Mouse (Mus musculus): ENCODE data around the gene Armt1.

The Armt1 gene

DNA sequence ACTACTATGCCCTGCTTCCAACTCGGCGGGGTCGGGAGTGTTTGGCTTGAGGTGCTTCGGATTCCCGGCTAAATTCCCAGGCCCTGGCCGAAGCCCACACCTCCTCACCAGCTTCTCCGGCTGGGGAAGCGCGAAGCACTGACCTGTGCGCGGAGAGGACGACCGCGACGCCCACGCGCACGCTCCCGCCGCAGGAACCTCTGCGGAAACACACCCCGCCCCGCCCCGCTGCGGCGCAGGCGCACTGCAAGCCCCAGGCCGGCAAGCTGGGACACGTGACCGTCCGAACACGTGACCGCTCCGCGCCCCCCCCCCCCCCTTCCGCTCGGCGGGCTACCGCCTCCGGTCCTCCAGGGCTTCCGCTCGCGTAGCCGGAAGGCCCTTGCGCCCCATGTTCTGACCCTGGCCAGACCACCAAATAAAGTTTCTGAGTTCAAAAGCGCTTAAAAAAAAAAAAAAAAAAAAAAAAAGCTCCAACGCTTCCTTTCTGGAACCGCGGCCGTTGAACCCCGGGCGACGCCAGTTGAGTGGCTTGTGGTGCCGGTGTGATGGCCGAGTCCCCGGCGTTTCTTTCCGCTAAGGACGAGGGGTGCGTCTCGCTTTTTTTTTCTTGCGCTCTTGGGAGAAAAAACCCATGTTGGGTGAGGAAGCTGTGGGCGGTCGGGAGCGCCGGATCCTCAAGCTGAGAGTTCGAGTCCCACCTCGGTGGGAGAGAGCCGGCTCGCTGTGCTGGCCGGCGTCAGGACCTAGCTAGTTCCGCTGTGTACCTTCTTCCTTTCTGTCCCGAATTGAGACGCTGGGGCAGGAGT lies at the start of gene Armt1, which contains the start of gene Rmnd1:
Gene Armt1 (plus strand): TSS at position 345 of the 809 bp plus-strand sequence.
Gene Rmnd1 (minus strand): TSS at position 266 of the 809 bp plus-strand sequence.
- ATAC-seq (ENCODE audit: insufficient number of reproducible peaks, low FRiP score, low TSS enrichment): peak; percentile 85

DNA sequence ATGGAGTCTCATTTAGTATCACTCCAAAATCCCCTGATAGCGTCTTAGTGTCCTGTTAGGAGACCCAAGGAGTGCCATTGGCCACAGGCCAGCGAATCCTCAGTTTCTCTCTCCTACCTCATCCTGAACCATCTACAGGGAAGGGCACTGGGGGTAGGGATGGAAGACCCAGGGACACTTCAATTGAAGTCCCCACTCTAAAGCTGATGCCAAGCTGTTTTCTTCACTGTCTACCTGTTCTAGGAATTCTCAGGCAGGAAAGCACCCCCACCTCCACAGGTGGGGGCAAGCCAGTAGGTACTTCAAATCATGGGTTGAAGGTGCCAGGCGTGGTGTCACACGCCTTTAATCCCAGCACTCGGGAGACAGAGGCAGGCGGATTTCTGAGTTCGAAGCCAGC lies 48.0 kb upstream of the Armt1 start:
- ATAC-seq (ENCODE audit: insufficient number of reproducible peaks, low FRiP score, low TSS enrichment): no peak

DNA sequence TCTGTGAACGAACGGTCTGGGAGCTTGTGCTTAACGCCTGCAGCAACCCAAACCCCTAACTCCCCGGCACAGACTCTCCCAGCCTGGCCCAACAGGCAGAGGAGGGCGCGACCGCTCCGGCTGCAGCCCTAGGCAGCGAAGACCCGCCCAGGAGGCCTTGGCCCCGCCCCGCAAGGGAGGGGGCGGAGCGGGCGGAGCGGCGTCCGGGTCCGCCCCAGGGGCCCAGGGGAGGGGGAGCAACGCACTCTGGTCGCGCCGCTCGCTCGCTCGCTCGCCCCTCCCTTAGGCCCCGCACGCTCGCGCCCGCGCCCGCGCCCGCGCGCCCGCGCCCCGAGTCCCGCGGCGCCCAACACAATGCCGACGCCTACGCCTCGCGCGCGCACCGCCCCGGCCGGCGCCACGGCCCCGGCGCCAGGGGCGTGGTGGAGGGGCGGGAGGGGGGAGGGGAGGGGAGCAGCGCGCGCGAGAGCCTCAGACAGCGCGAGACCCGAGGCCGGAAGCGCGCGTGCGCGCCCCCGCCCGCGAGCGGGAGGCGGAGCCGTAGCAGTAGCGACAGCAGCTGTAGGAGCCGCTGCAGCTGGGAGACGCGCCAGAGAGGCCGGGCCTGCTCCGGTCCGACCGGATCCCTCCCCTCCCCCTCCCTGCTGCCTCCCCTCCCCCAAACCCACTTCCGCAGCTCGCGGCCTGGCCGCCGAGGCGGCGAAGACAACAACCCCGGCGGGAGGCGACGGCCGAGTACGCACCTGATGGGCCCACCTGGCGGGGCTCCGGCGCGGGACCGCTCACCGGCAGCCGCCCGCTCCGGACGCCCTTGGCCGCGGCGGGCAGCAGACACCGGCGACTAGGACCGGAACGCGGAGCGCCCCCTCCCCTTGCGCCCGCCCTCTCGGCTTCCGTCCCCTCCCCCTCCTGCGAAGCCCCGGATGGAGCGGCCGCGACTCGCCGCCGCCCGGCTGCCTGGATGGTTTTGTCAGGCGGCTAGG lies 45.4 kb upstream of the Armt1 start:
- peak; percentile 75 for ATAC-seq (ENCODE audit: insufficient number of reproducible peaks, low FRiP score, low TSS enrichment)

DNA sequence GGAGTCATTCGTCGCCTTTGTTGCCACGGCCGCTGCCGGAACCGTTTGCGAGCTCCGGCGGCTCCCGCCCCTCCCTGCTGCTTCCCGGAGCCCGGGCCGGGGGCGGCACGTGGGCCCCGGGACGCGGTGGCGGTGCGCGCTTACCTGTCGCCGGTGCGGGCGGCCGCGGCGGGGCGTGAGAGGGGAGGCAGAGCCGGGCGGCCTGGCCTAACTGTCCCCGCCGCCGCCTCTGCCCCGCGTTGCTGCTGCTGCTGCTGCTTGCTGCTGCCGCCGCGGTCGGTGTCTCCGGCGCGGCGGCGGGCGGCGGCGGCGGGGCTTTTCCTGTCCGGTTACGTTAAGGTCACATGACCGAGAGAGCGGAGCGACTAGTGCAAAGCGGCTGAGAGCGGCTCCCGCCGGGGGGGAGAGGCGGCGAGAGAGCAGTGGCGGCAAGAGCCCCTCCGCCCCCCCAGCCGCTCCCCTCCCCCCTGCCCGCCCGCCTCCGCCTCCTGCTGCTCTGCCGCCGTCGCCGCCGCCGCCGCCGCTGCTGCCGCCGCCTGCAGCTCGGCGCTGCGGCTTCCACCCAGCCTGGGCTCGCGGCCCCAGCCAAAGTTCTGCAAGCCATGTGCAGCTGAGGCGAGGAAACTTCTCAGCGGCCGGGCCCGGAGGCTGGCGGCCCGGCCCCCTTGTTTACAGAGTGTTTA lies 44.4 kb upstream of the Armt1 start, which contains the start of gene Zbtb2:
Gene Zbtb2 (minus strand): TSS at position 408 of the 683 bp plus-strand sequence.
- ATAC-seq (ENCODE audit: insufficient number of reproducible peaks, low FRiP score, low TSS enrichment): peak; percentile 17; the same call in 1 of the 2 replicates

DNA sequence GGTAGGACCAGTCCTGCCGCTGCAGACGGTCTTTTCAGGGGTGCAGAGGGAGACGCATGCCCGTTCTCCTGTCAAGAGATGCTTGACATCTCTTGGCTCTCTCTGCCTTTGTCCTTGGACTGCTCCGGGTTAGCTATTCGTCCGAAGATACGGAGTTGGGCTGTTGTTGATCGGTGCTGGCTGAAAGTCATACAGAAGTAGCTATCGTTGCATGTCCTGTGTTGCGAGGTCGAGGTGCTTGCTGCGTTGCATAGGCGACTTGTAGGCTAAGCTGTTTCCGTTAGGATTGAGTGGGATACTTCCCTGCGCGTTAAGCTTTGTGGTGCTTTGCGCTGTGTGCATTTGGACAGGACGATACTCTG lies 43.9 kb upstream of the Armt1 start:
- no peak for ATAC-seq (ENCODE audit: insufficient number of reproducible peaks, low FRiP score, low TSS enrichment)

DNA sequence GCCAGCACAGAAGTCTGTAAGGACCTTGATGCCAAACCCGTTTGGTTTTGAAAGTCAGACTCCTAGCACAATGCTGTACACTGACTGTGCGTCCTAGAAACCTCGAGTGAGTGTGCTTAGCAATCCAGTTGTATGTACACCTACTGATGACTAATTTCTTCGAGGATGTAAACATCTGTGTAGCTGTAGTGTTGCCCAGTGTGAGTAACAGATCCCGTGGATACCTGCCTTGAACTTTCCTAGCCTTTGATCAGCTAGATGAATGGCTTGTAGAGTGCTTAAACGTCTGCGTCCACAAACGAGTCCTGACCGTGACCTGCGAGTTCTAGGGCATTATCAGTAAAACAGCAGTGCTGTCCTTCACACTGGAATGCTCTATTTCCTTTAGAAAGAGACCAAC lies 43.2 kb upstream of the Armt1 start:
- no peak for ATAC-seq (ENCODE audit: insufficient number of reproducible peaks, low FRiP score, low TSS enrichment)

DNA sequence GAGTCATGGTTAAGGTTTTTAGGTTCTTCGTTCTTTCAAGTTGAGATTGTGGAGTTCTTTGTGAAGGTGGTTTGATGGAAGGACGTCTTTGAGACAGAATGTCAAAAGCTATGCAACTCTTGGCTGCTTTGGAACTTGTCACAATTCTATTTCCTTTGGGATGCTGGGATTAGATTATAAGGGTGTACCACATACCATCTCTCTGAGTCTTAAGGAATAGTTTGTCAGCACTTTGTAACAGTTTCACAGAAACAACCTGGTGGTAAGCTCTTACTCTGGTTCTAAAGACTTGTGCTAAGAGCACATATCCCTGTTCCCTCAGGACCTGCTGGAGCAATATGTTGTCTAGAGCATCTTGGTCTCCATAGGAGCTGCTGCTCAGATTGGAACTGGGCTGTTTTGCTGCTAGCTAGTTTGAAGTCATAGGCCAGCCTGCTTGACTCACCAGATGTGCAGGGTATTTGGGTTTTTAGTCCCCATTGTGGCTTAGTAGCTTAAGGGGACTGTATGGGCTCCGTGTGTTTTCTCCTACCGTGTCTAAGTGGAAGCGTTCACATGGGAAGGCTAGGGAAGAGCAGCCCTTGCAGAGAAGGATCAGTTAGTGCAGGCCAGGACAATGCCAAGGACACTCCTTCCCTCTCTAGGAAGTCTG lies 42.7 kb upstream of the Armt1 start:
- no peak for ATAC-seq (ENCODE audit: insufficient number of reproducible peaks, low FRiP score, low TSS enrichment)

DNA sequence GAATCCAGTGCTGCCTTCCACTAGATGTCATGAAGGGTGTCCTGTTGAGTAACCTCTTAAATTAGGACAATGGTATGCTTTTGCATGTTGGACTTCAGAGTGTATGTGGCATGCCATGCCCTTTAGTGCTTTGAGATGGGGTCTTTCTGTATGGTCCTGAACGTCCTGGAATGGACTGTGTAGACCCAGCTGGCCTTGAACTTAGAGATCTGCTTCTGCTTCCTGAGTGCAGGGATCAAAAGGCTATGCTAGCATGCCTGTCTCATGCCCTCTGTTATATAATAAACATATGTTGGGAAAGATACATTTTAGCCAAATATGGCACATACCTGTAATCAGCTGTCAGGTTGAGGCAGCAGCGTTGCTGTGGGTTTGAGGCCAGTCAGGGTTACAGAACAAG lies 41.7 kb upstream of the Armt1 start:
- ATAC-seq (ENCODE audit: insufficient number of reproducible peaks, low FRiP score, low TSS enrichment): no peak

DNA sequence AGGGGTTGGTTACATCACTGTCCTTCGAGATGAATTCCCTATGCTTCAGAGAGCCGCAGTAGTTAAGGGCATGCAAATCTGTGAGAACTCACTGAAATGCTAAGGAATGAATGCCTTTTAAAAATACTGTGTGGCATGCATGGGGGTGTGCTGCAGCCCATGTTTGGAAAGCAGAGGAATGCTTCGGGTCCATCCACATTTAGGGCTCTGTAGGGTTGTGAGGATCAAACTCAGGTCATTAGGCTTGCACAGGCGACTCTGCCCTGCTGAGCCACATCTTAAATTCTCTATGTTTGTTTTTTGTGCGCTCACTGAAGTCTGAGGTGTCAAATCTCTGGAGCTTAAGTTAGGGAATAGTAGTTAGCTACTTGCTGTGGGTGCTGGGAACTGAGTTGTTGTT lies 41.2 kb upstream of the Armt1 start:
- no peak for ATAC-seq (ENCODE audit: insufficient number of reproducible peaks, low FRiP score, low TSS enrichment)

DNA sequence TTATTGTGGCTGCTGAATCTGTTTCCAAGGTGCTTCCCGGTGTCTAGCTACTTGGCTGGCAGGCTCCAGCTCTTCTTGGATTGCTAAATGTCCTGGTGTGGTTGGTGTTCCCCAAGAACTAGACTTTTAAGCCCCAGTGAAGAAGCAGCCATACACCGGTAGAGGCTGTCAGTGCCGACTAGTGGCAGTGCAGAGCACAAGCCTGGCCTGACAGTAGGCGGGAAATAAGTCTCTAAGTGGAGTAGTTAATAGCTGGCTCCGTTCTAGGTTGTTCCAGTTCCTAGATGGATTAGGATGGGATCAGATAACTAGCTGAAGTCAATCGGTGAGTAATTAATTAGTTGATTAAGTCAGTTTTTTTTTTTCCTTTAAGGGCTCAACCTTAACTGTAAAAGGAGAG lies 40.4 kb upstream of the Armt1 start:
- ATAC-seq (ENCODE audit: insufficient number of reproducible peaks, low FRiP score, low TSS enrichment): no peak

DNA sequence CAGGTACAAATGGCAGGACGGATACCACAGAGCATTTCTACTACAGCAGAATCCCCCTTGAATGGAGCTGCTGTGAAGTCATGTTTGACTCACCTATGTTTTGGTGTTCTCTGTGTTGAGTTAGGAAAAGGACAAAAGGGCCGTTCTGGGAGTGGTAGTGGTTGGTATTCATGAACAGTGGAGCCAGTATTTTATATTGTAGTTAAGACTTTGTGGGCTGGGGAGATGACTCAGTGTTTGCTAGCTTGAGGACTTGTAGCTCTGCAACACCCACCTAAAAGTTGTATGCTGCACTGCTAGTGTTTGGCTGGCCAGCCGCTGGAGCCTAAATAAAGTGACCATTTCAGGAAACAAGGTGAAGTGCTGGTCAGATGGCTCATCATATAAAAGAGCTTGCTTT lies 36.9 kb upstream of the Armt1 start:
- no peak for ATAC-seq (ENCODE audit: insufficient number of reproducible peaks, low FRiP score, low TSS enrichment)

DNA sequence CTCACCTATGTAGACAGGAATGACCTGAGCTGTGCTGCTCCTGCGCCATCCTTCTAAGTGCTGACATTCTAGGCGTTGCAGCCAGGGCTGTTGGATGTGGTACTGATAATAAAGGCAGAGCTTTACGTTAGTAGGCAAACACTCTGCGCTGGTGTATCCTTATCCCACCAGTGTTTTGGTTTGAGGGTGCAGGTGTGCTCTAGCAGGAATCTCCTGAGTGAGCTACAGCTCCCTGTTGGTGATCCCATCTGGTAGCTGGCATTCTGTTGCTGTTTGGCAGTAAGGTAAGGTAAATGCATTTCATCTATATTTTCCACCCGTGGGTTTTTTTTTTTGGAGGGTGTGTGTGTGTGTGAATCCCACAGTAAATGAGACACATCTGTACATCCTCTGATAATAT lies 34.2 kb upstream of the Armt1 start:
- ATAC-seq (ENCODE audit: insufficient number of reproducible peaks, low FRiP score, low TSS enrichment): peak; percentile 54; the same call in 1 of the 2 replicates

DNA sequence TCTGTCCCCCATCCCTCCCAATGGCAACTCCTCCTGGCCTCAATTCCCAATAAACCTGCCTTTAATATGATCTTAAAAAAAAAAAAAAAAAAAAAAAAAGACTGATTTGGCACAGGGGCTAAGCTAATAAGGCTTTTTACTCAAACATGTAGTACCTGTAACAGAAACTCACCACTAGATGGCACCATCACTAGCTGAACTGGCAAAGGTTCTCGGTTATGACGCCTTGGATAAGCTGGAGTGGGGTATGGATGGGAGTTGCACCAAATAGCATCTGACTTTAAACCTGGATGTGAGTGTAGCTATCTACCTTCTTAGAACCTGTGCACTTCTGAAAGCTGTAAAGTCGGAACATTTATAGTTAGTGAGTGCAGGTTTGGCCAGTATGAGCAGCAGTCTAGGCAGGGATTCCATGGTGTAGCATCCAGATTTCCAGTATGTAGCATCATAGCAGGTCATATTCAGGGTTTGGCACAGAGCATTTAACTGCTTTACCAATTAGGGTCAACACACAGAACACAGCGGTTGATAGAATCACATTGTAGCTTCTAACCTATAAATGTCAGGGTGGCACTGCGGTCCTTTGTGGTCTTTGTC lies 27.3 kb upstream of the Armt1 start:
- peak; percentile 56 for ATAC-seq (ENCODE audit: insufficient number of reproducible peaks, low FRiP score, low TSS enrichment)

DNA sequence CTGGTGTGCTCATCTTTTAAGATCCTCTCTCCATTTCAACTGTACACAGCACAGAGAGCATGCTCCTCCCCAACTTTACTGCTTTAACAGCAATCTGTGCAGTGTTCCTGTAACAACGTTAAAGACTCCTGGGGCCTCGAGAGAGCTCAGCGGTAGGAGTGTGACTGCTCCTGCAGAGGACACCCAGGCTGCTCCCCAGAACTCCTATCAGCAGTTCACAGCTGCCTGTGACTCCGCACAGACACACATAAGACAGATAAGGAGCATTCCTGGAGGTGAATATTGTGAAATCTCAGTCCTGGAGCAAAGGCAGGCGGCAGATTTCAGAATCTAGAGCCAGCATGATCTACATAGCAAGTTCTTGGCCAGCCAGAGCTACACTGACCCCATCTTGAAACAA lies 26.8 kb upstream of the Armt1 start:
- no peak for ATAC-seq (ENCODE audit: insufficient number of reproducible peaks, low FRiP score, low TSS enrichment)

DNA sequence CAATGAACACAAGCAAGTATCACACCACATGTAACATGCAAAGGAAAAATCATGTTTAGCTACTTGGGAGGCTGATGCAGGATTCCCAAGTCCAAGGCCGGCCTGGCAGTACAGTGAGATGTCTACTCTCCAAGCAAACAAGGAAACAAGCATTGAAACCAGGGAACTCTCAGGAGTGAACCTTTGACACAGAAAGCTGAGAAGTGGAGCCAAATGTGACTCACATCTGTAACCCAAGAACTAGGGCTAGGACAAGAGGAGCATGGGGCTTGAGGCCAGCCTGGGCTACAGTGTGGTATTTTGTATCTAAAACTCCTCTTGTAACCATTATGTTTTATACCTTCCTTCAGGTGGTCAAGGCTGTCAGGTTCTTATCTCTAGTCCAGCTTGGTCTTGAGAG lies 25.1 kb upstream of the Armt1 start:
- ATAC-seq (ENCODE audit: insufficient number of reproducible peaks, low FRiP score, low TSS enrichment): no peak

DNA sequence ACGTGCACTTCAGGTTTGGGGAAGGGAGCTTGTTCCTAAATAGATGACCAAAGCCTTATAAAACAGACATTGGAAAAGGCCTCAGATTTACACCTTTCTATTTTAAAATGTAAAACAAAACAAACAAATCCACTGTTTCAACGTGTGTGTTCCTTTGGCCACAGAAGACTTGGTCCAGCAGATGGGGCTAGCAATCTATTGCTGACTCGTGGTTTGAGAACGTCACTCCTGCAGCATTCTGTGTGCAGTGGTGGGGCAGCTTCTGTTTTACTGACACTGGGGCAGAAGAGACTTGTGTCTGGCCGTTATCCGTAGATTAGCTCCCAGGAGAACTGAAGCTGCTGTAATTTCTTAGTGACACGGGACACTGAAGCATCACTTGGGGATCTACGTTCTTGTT lies 7.0 kb upstream of the Armt1 start:
- ATAC-seq (ENCODE audit: insufficient number of reproducible peaks, low FRiP score, low TSS enrichment): no peak

DNA sequence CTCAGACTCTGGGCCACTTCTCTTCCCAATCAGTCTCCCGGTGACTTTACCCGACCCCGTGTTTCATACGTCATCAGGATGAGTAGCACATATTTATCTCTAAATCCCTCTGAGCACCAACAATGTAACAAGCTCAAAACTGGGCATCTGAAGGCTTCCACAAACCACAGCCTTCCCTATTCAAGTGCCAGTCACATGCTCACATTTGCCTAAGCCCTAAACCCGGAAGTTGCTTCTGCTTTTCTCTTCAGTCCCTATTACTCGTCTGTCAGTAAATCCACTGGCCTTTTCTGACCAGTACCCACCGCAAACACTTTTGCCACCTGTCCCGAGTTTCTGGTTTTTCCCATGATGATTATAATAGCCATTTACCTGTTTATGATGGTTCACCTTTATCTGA lies 1.9 kb upstream of the Armt1 start:
- ATAC-seq (ENCODE audit: insufficient number of reproducible peaks, low FRiP score, low TSS enrichment): no peak

DNA sequence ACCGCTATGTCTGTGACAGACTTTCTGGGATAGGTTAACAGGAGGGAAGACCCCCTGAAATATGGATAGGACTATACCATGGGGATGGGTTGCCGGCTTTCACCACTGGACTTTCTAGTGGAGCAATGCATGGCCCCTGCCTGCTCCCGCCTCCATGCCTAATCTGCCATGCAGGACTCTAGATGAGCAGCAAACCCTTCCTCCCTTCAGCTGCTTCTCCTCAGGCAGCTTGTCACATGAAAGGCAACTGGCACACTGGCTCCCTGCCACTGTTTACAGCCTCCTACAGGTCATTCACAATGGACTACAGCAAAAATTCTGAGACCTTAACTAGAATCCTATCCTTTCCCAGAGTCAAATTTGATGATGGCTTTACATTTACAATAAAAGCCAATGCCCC lies 1.4 kb upstream of the Armt1 start:
- no peak for ATAC-seq (ENCODE audit: insufficient number of reproducible peaks, low FRiP score, low TSS enrichment)

DNA sequence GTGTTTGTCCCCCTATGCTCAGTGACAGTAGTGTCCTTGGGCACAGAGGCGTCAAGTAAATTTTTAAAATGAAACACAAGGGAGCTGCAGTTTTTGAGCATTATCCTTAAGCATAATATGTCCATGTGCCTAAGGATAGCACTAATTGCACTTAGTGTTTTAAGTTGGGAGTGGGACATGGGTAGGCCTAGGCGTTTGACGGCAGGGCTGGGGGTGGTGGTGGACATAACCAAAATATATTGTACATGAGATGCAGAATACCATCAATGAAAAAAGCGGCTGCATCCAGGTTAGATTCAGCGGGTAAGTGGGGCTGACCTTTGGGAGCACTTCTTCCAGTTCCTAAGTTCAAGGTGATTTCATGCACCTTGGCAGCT lies 533 bp upstream of the Armt1 start:
- ATAC-seq (ENCODE audit: insufficient number of reproducible peaks, low FRiP score, low TSS enrichment): 0 out of 2 replicates have a peak, but pooled peaks have one; percentile 1
